Mouse (Mus musculus): ENCODE results near the gene Nos3. TPM values are rescaled to one million over a fixed set of nuclear protein-coding genes. Genes with fewer than 3 reads are reported as not detected.

Nos3 gene
- polyA plus RNA-seq, 1 experiment = 4.0 TPM

- no peak overlapping the region for H3K27ac ChIP-seq (ENCODE audit: insufficient read depth, low read depth, low read length)
- no peaks in the 10 kb centered on the region for H3K27me3 ChIP-seq (ENCODE audit: control insufficient read depth, insufficient read depth, low read length)
- no peaks in the 10 kb centered on the region for H3K4me1 ChIP-seq (ENCODE audit: control insufficient read depth, insufficient read depth, insufficient read length, low read length)
- 94% methylated on average over 11 of the region's 11 CpGs for WGBS
- peaks cover 27% of the 10 kb centered on the region for H3K36me3 ChIP-seq (ENCODE audit: control insufficient read depth, insufficient read depth, low read length)
- TF ChIP-seq POLR2A (IDR thresholded peaks at IDR 0.05; ENCODE audit: low read depth, low read length) = no peak
- no peak for TF ChIP-seq CTCF (IDR thresholded peaks at IDR 0.05; ENCODE audit: extremely low read depth, insufficient read length, insufficient replicate concordance, low read depth, low read length)
- no peak overlapping the region for H3K4me3 ChIP-seq (ENCODE audit: low read depth, low read length)
Observed at GRCm38 (mm10) chr5:24400362-24400761, 35.8 kb downstream of the Nos3 start.

- no peak overlapping the region for H3K4me3 ChIP-seq (ENCODE audit: low read depth, low read length)
- WGBS = 91% methylated on average over 5 of the region's 5 CpGs
- no peak for TF ChIP-seq POLR2A (IDR thresholded peaks at IDR 0.05; ENCODE audit: low read depth, low read length)
- no peak for TF ChIP-seq CTCF (IDR thresholded peaks at IDR 0.05; ENCODE audit: extremely low read depth, insufficient read length, insufficient replicate concordance, low read depth, low read length)
- H3K4me1 ChIP-seq (ENCODE audit: control insufficient read depth, insufficient read depth, insufficient read length, low read length) = no peaks in the 10 kb centered on the region
- H3K27ac ChIP-seq (ENCODE audit: insufficient read depth, low read depth, low read length) = no peak overlapping the region
- H3K27me3 ChIP-seq (ENCODE audit: control insufficient read depth, insufficient read depth, low read length) = no peaks in the 10 kb centered on the region
- H3K36me3 ChIP-seq (ENCODE audit: control insufficient read depth, insufficient read depth, low read length) = peaks cover 27% of the 10 kb centered on the region
Observed at GRCm38 (mm10) chr5:24400911-24401605, 36.4 kb downstream of the Nos3 start.

GRCm38 (mm10) chr5:24401969-24402368 lies 37.4 kb downstream of the Nos3 start:
- TF ChIP-seq CTCF (IDR thresholded peaks at IDR 0.05; ENCODE audit: extremely low read depth, insufficient read length, insufficient replicate concordance, low read depth, low read length) (no peak), POLR2A (IDR thresholded peaks at IDR 0.05; ENCODE audit: low read depth, low read length) (no peak)
- Histone ChIP-seq H3K27ac (ENCODE audit: insufficient read depth, low read depth, low read length) (no peak overlapping the region), H3K36me3 (ENCODE audit: control insufficient read depth, insufficient read depth, low read length) (peaks cover 27% of the 10 kb centered on the region), H3K27me3 (ENCODE audit: control insufficient read depth, insufficient read depth, low read length) (no peaks in the 10 kb centered on the region), H3K4me1 (ENCODE audit: control insufficient read depth, insufficient read depth, insufficient read length, low read length) (no peaks in the 10 kb centered on the region), H3K4me3 (ENCODE audit: low read depth, low read length) (no peak overlapping the region)
- 73% methylated on average over 9 of the region's 9 CpGs for WGBS

- no peak overlapping the region for H3K27ac ChIP-seq (ENCODE audit: insufficient read depth, low read depth, low read length)
- no peak overlapping the region for H3K4me3 ChIP-seq (ENCODE audit: low read depth, low read length)
- no peaks in the 10 kb centered on the region for H3K27me3 ChIP-seq (ENCODE audit: control insufficient read depth, insufficient read depth, low read length)
- H3K4me1 ChIP-seq (ENCODE audit: control insufficient read depth, insufficient read depth, insufficient read length, low read length) = no peaks in the 10 kb centered on the region
- H3K36me3 ChIP-seq (ENCODE audit: control insufficient read depth, insufficient read depth, low read length) = peaks cover 40% of the 10 kb centered on the region
- WGBS = 75% methylated on average over 6 of the region's 6 CpGs
- TF ChIP-seq POLR2A (IDR thresholded peaks at IDR 0.05; ENCODE audit: low read depth, low read length) = no peak
- TF ChIP-seq CTCF (IDR thresholded peaks at IDR 0.05; ENCODE audit: extremely low read depth, insufficient read length, insufficient replicate concordance, low read depth, low read length) = no peak
Observed at GRCm38 (mm10) chr5:24404594-24405360, 40.2 kb downstream of the Nos3 start.

- H3K36me3 ChIP-seq (ENCODE audit: control insufficient read depth, insufficient read depth, low read length) = peaks cover 36% of the 10 kb centered on the region
Observed at GRCm38 (mm10) chr5:24405389-24405876, 40.8 kb downstream of the Nos3 start.

GRCm38 (mm10) chr5:24408651-24409050 lies 44.0 kb downstream of the Nos3 start:
- H3K36me3 ChIP-seq (ENCODE audit: control insufficient read depth, insufficient read depth, low read length) = peaks cover 15% of the 10 kb centered on the region
- no peak overlapping the region for H3K4me3 ChIP-seq (ENCODE audit: low read depth, low read length)
- no peak overlapping the region for H3K27ac ChIP-seq (ENCODE audit: insufficient read depth, low read depth, low read length)
- H3K27me3 ChIP-seq (ENCODE audit: control insufficient read depth, insufficient read depth, low read length) = no peaks in the 10 kb centered on the region
- 82% methylated on average over 13 of the region's 13 CpGs for WGBS
- H3K4me1 ChIP-seq (ENCODE audit: control insufficient read depth, insufficient read depth, insufficient read length, low read length) = peaks cover 5% of the 10 kb centered on the region
- TF ChIP-seq POLR2A (IDR thresholded peaks at IDR 0.05; ENCODE audit: low read depth, low read length) = no peak

More at GRCm38 (mm10) chr5:24405389-24405876, 40.8 kb downstream of the Nos3 start:
- H3K27ac ChIP-seq (ENCODE audit: insufficient read depth, low read depth, low read length) = no peak overlapping the region
- TF ChIP-seq CTCF (IDR thresholded peaks at IDR 0.05; ENCODE audit: extremely low read depth, insufficient read length, insufficient replicate concordance, low read depth, low read length) (no peak), POLR2A (IDR thresholded peaks at IDR 0.05; ENCODE audit: low read depth, low read length) (no peak)
- 79% methylated on average over 3 of the region's 3 CpGs for WGBS
- H3K4me1 ChIP-seq (ENCODE audit: control insufficient read depth, insufficient read depth, insufficient read length, low read length) = no peaks in the 10 kb centered on the region
- H3K27me3 ChIP-seq (ENCODE audit: control insufficient read depth, insufficient read depth, low read length) = no peaks in the 10 kb centered on the region
- H3K4me3 ChIP-seq (ENCODE audit: low read depth, low read length) = no peak overlapping the region

GRCm38 (mm10) chr5:24409466-24409865 lies 44.9 kb downstream of the Nos3 start:
- no peak overlapping the region for H3K4me3 ChIP-seq (ENCODE audit: low read depth, low read length)
- 89% methylated on average over 2 of the region's 2 CpGs for WGBS
- peaks cover 13% of the 10 kb centered on the region for H3K36me3 ChIP-seq (ENCODE audit: control insufficient read depth, insufficient read depth, low read length)
- no peak overlapping the region for H3K27ac ChIP-seq (ENCODE audit: insufficient read depth, low read depth, low read length)
- peaks cover 12% of the 10 kb centered on the region for H3K4me1 ChIP-seq (ENCODE audit: control insufficient read depth, insufficient read depth, insufficient read length, low read length)
- TF ChIP-seq CTCF (IDR thresholded peaks at IDR 0.05; ENCODE audit: extremely low read depth, insufficient read length, insufficient replicate concordance, low read depth, low read length) = no peak
- no peak for TF ChIP-seq POLR2A (IDR thresholded peaks at IDR 0.05; ENCODE audit: low read depth, low read length)
- no peaks in the 10 kb centered on the region for H3K27me3 ChIP-seq (ENCODE audit: control insufficient read depth, insufficient read depth, low read length)
